28 mouse cellular contexts compared by ENCODE assay signal in the genomic region with DNA sequence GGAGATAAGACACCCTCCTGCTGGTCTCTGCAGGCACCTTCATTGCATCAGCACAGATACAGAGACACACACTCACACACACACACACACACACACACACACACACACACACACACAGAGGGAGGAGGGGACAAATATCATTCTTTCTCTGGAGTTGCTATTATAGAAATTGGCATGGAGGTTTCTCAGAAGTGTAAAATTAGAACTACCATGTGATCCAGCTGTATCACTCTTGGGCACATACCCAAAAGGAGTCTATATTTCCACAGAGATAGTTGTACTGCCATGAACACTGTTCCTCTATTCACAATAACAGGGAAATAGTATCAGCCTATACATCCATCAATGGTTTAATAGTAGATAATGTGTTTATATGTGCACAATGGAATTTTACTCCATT.
"Had no signal": no experiment of that assay in that cellular context is flagged by ENCODE, and none has a peak within 500 bp of the region (broad histone marks: within the 10 kb centered on the region; RNA-seq: fewer than 3 reads in every experiment).

No protein-coding gene starts in this region.

- H3K27ac ChIP-seq: embryonic facial prominence, embryonic 10.5 days; embryonic facial prominence, embryonic 12.5 days; embryonic facial prominence, embryonic 13.5 days; embryonic facial prominence, embryonic 15.5 days; forebrain, embryonic 10.5 days; forebrain, embryonic 12.5 days; forebrain, embryonic 13.5 days; forebrain, embryonic 15.5 days; gastrocnemius, adult 2 months; heart, adult 2 months had no signal

- H3K9me3 ChIP-seq: embryonic facial prominence, embryonic 10.5 days; embryonic facial prominence, embryonic 12.5 days; embryonic facial prominence, embryonic 13.5 days; embryonic facial prominence, embryonic 15.5 days; forebrain, embryonic 10.5 days; forebrain, embryonic 12.5 days; forebrain, embryonic 13.5 days; forebrain, embryonic 15.5 days had no signal

- H3K36me3 ChIP-seq: embryonic facial prominence, embryonic 10.5 days; embryonic facial prominence, embryonic 12.5 days; embryonic facial prominence, embryonic 13.5 days; embryonic facial prominence, embryonic 15.5 days; forebrain, embryonic 10.5 days; forebrain, embryonic 12.5 days; forebrain, embryonic 15.5 days had no signal

- H3K4me2 ChIP-seq: embryonic facial prominence, embryonic 12.5 days; embryonic facial prominence, embryonic 13.5 days; embryonic facial prominence, embryonic 15.5 days; forebrain, embryonic 12.5 days; forebrain, embryonic 13.5 days; forebrain, embryonic 15.5 days had no signal

- DNase-seq: cerebellum, adult 2 months; cerebellum, adult 8-10 months; cerebellum, adult 9-10 months; cerebellum, adult 9-11 months; cerebellum, postnatal 10 days; cerebellum, postnatal 14 days; cerebellum, postnatal 25 days; cerebellum, postnatal 36 days; embryo, embryonic 11 days; forebrain, postnatal 0 days; gastrocnemius, adult 2 months; gastrocnemius, postnatal 10 days; gastrocnemius, postnatal 14 days; gastrocnemius, postnatal 25 days; gastrocnemius, postnatal 36 days; heart, adult 11 months had no signal

- H3K4me1 ChIP-seq: embryonic facial prominence, embryonic 12.5 days; embryonic facial prominence, embryonic 15.5 days; forebrain, embryonic 15.5 days had no signal

- ATAC-seq: forebrain, embryonic 13.5 days; forebrain, embryonic 14.5 days; forebrain, embryonic 15.5 days; forebrain, embryonic 16.5 days; forebrain, postnatal 0 days had no signal

- H3K27me3 ChIP-seq: embryonic facial prominence, embryonic 12.5 days; embryonic facial prominence, embryonic 13.5 days; embryonic facial prominence, embryonic 15.5 days; forebrain, embryonic 12.5 days; forebrain, embryonic 13.5 days; forebrain, embryonic 15.5 days had no signal

- H3K4me3 ChIP-seq: embryonic facial prominence, embryonic 10.5 days; embryonic facial prominence, embryonic 12.5 days; embryonic facial prominence, embryonic 13.5 days; embryonic facial prominence, embryonic 15.5 days; erythroblast, embryonic 14.5 days; forebrain, embryonic 10.5 days; forebrain, embryonic 12.5 days; forebrain, embryonic 13.5 days; forebrain, embryonic 15.5 days; gastrocnemius, adult 2 months; heart, adult 2 months had no signal

- H3K9ac ChIP-seq: embryonic facial prominence, embryonic 12.5 days; embryonic facial prominence, embryonic 13.5 days; embryonic facial prominence, embryonic 15.5 days; forebrain, embryonic 12.5 days; forebrain, embryonic 13.5 days; forebrain, embryonic 15.5 days; forebrain, postnatal 0 days had no signal
